Mouse (Mus musculus) lung, adult 18-20 months (tissue): ENCODE results near the gene Cdadc1.

Experiments
- DNase-seq, 2 experiments: peaks; one replicate each; pipeline ENCODE4 v3.0.0; 2022; ENCODE audit warnings: mixed read lengths in 2 of 2

Cdadc1 gene

DNA sequence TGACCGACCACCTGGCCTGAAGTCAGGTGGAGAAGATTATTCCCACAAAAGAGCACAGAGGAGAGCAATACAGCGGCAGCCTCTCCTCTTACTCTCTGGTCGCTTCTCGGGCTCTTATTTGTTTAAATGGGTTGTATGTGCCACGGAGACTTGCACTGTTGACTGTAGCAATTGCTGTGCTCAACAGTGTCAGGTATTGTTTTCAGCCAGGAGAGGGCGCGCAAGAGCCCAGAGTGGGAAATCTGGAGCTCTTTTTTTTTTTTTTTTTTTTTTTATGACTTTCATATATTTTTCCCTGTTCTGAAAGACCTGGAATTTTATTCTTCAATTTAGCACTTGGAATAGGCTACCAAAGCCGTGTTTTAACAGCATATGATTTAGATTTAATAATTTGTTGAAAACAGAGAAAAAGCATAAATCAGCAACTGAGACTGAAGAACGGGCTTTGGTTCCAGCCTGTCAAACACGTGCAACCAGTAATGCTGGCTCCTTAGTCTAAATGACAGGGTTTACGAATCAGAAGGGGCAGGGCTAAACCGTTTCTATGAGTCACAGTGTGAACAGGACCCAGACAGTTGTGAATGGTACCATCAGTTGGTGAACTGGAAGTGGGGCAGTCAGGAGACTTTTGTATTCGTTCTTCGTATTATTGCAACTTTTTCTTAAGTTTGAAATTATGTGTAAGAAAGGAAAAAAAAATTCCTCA, 15.3 kb upstream of the Cdadc1 start:
- DNase-seq: peak; percentile 21 to 38

DNA sequence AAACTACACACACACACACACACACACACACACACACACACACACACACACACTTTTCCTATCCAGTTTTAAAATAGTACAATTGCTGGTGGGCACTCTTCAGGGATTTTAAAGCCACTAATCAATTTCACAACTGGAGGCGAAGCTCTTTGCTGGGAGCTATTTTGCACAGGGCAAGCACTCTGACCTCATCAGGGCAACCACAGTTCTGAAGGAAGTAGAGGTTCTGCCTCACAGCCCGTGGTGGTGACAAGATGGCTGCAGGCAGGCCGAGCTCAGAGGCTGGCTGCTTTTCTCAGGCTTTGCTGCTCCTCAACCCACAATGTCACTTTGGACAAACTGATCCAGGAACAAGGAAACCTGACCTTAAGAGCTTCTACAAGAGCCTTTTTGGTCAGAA, 9.3 kb upstream of the Cdadc1 start:
- DNase-seq: no peak

DNA sequence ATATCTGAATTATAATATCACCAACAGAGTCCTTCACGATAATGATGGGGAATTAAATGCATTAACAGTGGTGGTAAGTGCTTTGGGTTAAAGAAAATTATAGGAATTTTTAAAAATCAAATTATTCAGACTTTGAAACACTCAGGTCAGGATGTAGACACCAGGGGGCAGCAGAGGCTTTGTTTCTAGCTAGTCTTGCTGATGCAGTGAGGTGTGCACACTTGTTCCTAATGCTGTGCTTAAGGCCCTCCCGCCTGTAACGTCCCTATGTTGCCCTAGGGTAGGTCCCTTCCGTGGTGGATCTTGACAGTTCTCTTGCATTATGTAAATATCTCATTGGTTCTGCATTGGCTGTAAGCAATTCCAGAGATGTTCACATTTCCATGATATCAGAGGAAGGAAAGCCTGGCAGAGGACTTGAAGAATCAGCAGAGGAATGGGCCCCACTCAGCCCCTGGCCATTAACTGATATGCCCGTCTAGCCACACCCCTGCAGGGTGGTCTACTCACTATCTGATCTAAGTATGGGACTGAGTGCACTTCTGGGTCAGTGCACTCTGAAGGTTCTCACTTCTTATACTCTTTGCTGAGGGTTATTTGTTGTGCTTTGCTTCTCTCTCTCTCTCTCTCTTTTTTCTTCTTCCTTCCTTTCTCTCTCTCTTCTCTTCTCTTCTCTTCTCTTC, 8.1 kb upstream of the Cdadc1 start:
- peak; percentile 37 to 46 for DNase-seq

GRCm38 (mm10) chr14:59604002-59604645, 6.4 kb upstream of the Cdadc1 start:
- peak in 1 of 2 experiments; percentile 16 for DNase-seq

DNA sequence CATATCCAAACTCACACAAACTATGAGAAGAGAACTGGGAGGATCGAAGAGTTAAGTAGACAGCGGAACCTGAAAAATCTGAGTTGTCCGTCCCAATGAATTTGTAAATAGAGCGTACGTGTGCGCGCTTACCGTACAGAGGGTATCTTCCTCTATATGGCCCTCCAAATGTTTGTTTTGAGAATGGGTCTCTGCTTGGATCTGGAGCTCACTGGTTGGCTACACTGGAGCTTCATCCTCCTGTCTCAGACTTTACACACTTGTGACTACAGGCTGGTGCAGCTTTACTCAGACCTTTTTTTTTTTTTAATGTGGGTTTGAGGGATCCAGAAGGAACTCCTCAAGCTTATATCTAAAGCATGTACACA, 485 bp upstream of the Cdadc1 start:
- no peak for DNase-seq

GRCm38 (mm10) chr14:59594988-59595387, 2.8 kb downstream of the Cdadc1 start:
- no peak for DNase-seq

GRCm38 (mm10) chr14:59592593-59592992, 5.2 kb downstream of the Cdadc1 start:
- no peak for DNase-seq

DNA sequence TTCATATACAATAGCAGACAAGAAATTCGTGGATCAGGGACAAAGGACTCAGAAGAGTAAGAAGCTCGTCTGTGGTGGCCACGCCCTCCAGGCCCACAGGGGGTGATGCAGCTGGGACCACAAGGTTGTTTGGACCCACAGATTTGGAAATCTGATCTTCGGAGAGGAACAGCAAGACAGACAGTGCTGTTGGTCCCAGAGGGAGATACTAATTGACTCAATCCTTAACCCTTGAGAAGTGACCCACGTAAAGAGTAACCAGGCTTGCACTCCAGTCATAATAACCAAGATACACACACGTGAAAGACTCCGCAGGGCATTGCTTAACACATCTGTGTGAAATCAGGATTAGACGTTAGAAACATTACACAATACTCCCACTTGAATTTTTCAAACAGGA, 5.9 kb downstream of the Cdadc1 start:
- DNase-seq: no peak

DNA sequence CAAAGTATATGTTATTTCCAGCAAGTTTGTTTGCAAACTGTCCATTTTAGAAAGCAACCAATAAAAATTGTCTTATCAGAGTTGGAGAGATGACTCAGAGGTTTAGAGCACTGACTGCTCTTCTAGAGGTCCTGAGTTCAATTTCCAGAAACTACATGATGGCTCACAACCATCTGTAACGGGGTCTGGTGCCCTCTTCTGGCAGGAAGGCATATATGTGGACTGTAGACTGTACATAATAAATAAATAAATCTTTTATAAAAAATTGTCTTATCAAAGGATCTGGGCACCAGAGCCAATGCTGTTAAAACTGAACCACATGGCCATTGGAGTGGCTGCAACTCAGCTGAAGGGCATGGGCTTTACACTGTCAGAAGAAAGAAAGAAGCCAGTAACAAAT, 7.1 kb downstream of the Cdadc1 start:
- peak in 1 of 2 experiments; percentile 12 for DNase-seq

DNA sequence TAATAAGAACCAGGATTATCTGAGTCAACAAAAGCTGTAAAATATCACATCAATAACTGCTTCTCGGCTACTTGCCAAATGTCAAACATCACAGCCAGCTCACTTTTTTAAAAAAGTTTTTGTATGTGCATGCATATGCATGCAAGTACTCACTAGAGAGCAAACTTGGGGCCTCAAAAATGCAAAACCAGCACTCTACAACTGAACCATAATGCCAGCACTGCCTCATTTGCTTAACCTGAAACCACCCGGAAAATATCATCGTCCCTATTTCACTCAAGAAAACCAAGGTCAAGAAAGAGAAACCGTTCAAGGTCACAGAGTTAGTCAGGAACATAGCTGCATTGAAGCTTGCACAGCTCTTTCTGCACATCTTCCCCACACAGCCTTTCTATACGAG, 21.4 kb downstream of the Cdadc1 start:
- no peak for DNase-seq

GRCm38 (mm10) chr14:59566756-59567155, 31.0 kb downstream of the Cdadc1 start:
- DNase-seq: no peak

GRCm38 (mm10) chr14:59557886-59558285, 39.9 kb downstream of the Cdadc1 start:
- no peak for DNase-seq

DNA sequence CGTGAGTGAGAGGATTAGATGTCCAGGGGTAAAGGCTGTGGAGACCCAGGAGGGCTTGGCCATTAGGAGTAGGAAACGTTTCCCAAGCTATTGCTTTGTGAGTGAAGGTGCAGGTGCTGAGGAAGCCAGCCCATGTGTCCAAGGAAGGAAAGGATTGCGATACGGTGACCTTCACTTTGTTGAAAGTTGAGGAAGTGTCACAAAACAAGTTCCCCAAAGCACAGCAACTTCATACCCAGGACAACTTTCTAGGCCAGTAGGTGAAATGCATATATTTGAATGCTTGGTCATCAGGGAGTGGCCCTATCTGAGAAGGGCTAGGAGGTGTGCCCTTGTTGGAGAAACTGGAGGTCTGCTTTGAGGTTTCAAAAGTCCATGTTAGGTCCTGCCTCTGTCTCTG, 40.7 kb downstream of the Cdadc1 start:
- DNase-seq: no peak

- DNase-seq: peak; percentile 63 to 81
These were observed 41.7 kb downstream of the Cdadc1 start for GRCm38 (mm10) chr14:59555928-59556531.

DNA sequence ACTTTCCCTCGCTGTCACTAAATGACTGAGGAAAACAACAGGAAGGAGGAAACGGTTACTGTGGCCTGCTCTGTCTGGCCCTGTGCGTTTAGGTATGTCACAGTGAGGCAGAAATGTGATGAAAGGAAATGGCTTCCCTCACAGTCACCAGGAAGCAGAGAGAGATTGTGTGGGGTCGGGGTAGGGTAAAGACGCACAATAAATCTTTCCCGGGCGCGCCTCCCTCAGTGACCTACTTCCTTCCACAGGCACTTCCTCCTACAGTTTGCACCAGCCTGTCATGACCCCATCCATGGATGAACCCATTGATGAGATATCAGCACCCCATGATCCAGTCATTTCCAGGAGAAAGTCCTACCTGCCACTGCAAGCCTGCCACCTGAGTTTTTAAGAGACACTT, 42.7 kb downstream of the Cdadc1 start:
- DNase-seq: no peak

- DNase-seq: no peak
These were observed 43.7 kb downstream of the Cdadc1 start for GRCm38 (mm10) chr14:59554025-59554424.

GRCm38 (mm10) chr14:59551956-59552355, 45.8 kb downstream of the Cdadc1 start:
- DNase-seq: no peak

DNA sequence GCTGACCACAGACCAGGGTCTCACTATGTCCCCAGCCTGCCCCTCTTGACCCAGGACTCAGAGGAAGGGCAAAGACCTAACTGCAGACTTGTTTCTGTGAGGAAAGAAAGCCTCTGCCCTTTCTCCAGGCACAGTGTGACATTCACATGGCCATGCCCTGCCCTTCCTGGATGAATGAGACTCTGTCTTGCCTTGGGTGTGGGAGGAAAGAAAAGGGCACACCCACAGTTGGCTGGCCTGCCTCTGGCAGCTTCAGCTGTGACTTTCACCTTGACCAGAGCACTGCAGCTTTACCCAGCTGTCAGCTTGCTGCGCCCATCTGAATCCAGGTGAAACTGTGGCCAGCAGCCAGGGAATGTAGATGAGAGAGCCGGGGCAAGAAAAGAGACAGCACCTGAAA, 46.9 kb downstream of the Cdadc1 start:
- peak; percentile 27 to 41 for DNase-seq

DNA sequence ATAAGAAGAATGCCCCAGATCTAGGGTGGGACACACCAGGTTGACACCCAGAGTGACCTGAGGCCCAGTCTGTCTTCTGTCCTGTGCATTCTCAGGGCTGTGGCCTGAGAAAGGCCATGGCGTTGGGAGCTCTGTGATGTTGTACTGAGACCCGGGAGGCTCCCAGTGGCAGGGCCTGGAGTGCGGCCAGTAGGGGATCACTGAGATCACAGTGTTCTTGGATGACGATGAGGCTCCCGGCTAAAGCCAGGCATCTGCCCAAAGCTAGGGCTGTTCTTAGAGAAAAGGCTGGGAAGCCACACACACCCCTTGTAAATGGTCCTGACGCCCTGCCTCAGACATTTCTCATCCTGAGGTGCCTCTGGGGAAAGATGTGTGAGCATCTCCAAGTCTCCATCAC, 48.7 kb downstream of the Cdadc1 start:
- peak; percentile 39 to 40 for DNase-seq

GRCm38 (mm10) chr14:59548532-59548931, 49.2 kb downstream of the Cdadc1 start:
- no peak for DNase-seq

GRCm38 (mm10) chr14:59547530-59547929, 50.2 kb downstream of the Cdadc1 start:
- DNase-seq: no peak

DNA sequence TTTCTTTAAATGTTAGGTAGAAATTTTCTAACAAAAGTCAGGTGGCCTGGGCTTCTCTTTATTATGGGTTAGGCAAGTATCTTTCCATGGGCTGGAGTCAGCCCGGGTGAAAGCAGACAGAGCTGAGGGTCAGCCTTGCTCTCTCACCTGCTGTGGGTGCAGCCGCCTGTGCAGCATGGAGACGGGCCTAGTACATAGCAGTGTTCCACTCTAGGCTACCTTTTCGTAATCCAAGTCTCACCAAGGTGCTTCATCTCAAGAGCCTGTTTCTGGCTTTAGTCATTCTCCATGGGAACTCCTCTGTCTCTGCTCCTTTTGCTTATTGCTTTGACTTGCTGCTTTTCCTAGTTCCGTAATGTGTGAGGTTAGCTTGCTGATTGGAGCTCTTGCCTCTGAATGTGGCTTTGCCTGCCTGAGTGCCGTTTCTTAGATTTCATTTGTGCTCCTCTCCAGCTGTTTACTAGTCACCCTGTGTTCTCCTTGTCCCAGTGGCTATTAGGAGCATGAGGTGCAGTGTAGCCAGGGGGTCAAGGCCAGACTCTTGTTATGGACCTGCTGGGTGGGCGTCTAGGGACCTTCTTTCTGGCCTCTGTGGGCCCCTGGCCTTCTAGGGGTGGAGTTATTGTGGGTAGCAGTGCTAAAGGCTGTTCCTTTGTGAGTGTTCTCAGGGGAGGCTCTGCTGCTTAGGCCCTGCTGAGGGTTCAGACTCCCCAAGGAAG, 51.4 kb downstream of the Cdadc1 start:
- DNase-seq: peak in 1 of 2 experiments; percentile 33

DNA sequence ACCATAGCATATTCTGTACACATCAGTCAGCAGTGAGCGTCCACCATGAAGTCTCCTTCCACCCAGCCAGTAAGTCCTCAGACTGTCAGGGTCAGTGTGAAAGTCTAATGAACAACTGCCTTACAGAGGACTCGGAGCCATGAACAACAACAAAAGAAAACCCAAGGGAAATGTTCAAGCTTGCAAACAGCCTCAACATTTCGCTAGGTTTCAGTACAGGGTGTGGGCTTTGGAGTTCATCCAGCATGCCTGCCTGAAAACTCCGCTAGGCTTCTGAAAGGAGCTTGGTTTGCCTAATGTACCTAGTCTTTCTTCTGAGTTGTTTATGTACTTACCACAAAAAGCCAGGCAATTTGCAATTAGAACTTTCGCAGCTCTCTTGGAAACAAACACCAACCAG, 53.8 kb downstream of the Cdadc1 start:
- peak; percentile 38 to 61 for DNase-seq
